Mouse (Mus musculus) CD8-positive naive resting alpha-beta T cell, adult 2 months (primary cell): ENCODE data around the gene Mtif2.

ENCODE experiments used
- DNase-seq, 2 experiments: peaks; one replicate each; pipeline ENCODE4 v3.0.0; 2022; ENCODE audit warnings: low read depth in 2 of 2, low spot score in 2 of 2

Gene Mtif2

DNA sequence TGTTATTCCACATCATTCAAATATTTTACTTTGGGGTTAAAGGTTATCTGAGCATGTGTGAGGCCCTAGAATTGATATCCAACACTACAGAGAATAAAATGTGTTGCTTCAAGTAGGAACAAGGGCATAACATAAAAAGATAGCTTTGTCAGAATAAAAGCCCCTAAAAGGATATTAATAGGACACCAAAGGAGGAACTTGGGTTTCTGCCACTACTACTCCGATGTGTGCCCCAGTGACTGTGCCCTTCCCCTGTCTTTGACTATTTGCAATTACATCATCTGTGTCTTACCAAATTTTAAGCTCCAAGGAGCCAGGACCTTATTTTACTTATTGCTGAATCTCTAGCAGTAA lies 23.2 kb downstream of the Mtif2 start:
- no peak for DNase-seq

DNA sequence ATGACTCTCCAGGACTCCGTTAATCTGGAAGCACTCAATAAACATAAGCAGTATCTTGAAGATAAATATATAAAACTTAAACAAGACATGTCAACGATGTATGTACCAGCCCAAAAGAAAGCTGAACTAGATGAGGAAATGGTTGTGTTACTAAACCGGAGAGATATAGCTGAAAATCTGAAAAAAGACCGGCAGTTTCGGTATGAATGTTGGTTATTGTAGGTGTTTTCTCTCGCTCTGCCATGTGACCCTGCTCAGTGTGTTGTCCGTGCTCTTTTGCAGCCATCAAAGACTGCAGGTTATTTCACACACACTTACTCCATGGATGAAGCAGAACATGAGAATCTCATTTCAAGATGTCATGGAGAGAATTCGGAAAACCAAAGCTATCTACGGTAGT lies 34.2 kb downstream of the Mtif2 start:
- DNase-seq, result no peak

- DNase-seq, result no peak
Measured at GRCm38 (mm10) chr11:29560990-29561389, 34.8 kb downstream of the Mtif2 start.

GRCm38 (mm10) chr11:29563406-29563805 lies 37.2 kb downstream of the Mtif2 start:
- no peak for DNase-seq

- DNase-seq, result no peak
Measured at GRCm38 (mm10) chr11:29571536-29571935, 45.3 kb downstream of the Mtif2 start.

- no peak for DNase-seq
Measured at GRCm38 (mm10) chr11:29572656-29573055, 46.4 kb downstream of the Mtif2 start.

DNA sequence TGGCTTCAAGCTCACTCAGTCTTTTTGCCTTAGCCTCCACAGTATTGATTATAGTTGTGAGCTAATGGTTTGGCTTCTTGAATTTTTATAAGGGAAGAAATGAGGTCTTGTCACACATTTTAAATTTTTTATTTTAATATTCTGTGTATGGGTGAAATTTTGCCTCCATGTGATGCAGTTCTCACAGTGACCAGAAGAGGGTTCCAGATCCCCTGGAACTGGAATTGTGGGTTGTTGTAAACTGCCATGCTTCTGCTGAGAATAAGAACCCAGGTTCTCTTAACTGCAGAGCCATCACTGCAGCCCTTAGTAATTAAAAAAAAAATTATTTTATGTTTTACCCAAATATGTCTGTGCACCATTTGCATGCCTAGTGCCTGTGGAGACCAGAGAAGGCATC lies 53.4 kb downstream of the Mtif2 start:
- no peak for DNase-seq
